Mouse (Mus musculus) small intestine, adult 2 months (tissue): ENCODE data around the gene Ano1.

Source experiments
- CTCF ChIP-seq: fragments of 200-500 bp; IDR thresholded peaks from 2 replicates; pipeline ENCODE4 v1.5.1; 2012; ENCODE audit warnings: low read depth, mild to moderate bottlenecking, control low read depth, inconsistent platforms, low read length, moderate library complexity, mixed read lengths; ENCODE audit not compliant: insufficient replicate concordance, insufficient read length; ENCODE audit errors: extremely low read depth
- POLR2A ChIP-seq: fragments of 200-500 bp; IDR thresholded peaks from 2 replicates; pipeline ENCODE4 v1.6.1; 2012; ENCODE audit warnings: low read depth, mild to moderate bottlenecking, control low read depth, inconsistent platforms, low read length, moderate library complexity

- no peak for TF ChIP-seq CTCF
- TF ChIP-seq POLR2A: no peak
These were observed 81.9 kb downstream of the Ano1 start for GRCm38 (mm10) chr7:144669895-144670294.
